Mouse (Mus musculus) liver, embryonic 15.5 days (tissue): Measurements from ENCODE around the gene Pik3ca. TPM values are rescaled to one million over a fixed set of nuclear protein-coding genes. Genes with fewer than 3 reads are reported as not detected.

Experiments
- ATAC-seq: fragments of 200-750 bp; cut with Nextera tagmentation; 2 replicates; pipeline ENCODE4 v1.8.0; 2017; ENCODE audit warnings: moderate number of reproducible peaks, mild to moderate bottlenecking, moderate library complexity; ENCODE audit not compliant: insufficient read depth
- H3K27ac ChIP-seq: fragments of 300-500 bp; sonication (generic); replicated peaks from 2 replicates; pipeline ENCODE4 v1.5.1; 2015; ENCODE audit warnings: mild to moderate bottlenecking, inconsistent platforms
- H3K27me3 ChIP-seq: fragments of 300-500 bp; sonication (generic); 2 replicates; pipeline ENCODE4 v1.6.1; 2015; ENCODE audit warnings: mild to moderate bottlenecking, inconsistent platforms
- H3K36me3 ChIP-seq: fragments of 300-500 bp; sonication (generic); replicated peaks from 2 replicates; pipeline ENCODE4 v1.6.1; 2015; ENCODE audit warnings: moderate library complexity, mild to moderate bottlenecking, inconsistent platforms
- H3K4me1 ChIP-seq: fragments of 300-500 bp; sonication (generic); replicated peaks from 2 replicates; pipeline ENCODE4 v1.6.1; 2015; ENCODE audit warnings: inconsistent platforms
- H3K4me2 ChIP-seq: fragments of 300-500 bp; sonication (generic); 2 replicates; pipeline ENCODE4 v1.6.1; 2015; ENCODE audit warnings: moderate library complexity, mild to moderate bottlenecking, inconsistent platforms
- H3K4me3 ChIP-seq: fragments of 300-500 bp; sonication (generic); replicated peaks from 2 replicates; pipeline ENCODE4 v1.5.1; 2015; ENCODE audit warnings: mild to moderate bottlenecking, inconsistent platforms
- H3K9ac ChIP-seq: fragments of 300-500 bp; sonication (generic); 2 replicates; pipeline ENCODE4 v1.6.1; 2015; ENCODE audit warnings: moderate library complexity, mild to moderate bottlenecking, inconsistent platforms
- H3K9me3 ChIP-seq: fragments of 300-500 bp; sonication (generic); replicated peaks from 2 replicates; pipeline ENCODE4 v1.6.1; 2016; ENCODE audit warnings: inconsistent platforms
- WGBS: fragments of 180-500 bp; shearing (Covaris S2); methylation state at CpG from one replicate; pipeline ENCODE4 v1.1.7; 2015; ENCODE audit warnings: mixed read lengths; ENCODE audit not compliant: insufficient replicate concordance; 5-methylcytosine and 5-hydroxymethylcytosine counted together
- polyA plus RNA-seq: library from polyadenylated mRNA; unstranded; fragments of >200 nt; fragmentation: Nextera tagmentation; extraction: Ambion mirVana; gene quantifications from 2 replicates; pipeline ENCODE4 v1.2.1, GENCODE M21; 2015

The Pik3ca gene
- polyA plus RNA-seq, 1 experiment from 2014 or later: 2.4 TPM

GRCm38 (mm10) chr3:32490076-32490927 is 92.8 kb downstream of the Pik3ca start:
- no peak overlapping the region for H3K4me2 ChIP-seq
- ATAC-seq: no peak
- H3K36me3 ChIP-seq: no peaks in the 10 kb centered on the region
- H3K4me3 ChIP-seq: no peak overlapping the region
- no peaks in the 10 kb centered on the region for H3K9me3 ChIP-seq
- H3K27me3 ChIP-seq: no peaks in the 10 kb centered on the region
- peaks cover 4% of the 10 kb centered on the region; the same call in 1 of the 2 replicates for H3K4me1 ChIP-seq
- no peak overlapping the region for H3K27ac ChIP-seq
- 63% methylated on average over 15 of the region's 15 CpGs for WGBS
- H3K9ac ChIP-seq: no peak overlapping the region

GRCm38 (mm10) chr3:32490928-32491315 is 93.5 kb downstream of the Pik3ca start:
- Histone ChIP-seq H3K27ac (no peak overlapping the region), H3K36me3 (no peaks in the 10 kb centered on the region), H3K9ac (no peak overlapping the region), H3K4me3 (no peak overlapping the region), H3K27me3 (no peaks in the 10 kb centered on the region), H3K4me2 (no peak overlapping the region), H3K9me3 (no peaks in the 10 kb centered on the region), H3K4me1 (peaks cover 4% of the 10 kb centered on the region; the same call in 1 of the 2 replicates)
- ATAC-seq: no peak

- WGBS: 59% methylated on average over 11 of the region's 11 CpGs
- Histone ChIP-seq H3K4me3 (no peak within 1 kb of the TSS), H3K27me3 (no peaks in the 10 kb centered on the region), H3K36me3 (no peaks in the 10 kb centered on the region), H3K4me1 (peaks cover 4% of the 10 kb centered on the region; the same call in 1 of the 2 replicates), H3K9ac (no peak within 1 kb of the TSS), H3K27ac (no peak within 1 kb of the TSS), H3K4me2 (no peak within 1 kb of the TSS), H3K9me3 (no peaks in the 10 kb centered on the region)
- ATAC-seq: no peak
Observed at GRCm38 (mm10) chr3:32492097-32493090, 94.9 kb downstream of the Pik3ca start, which contains the start of gene Kcnmb3. Gene Kcnmb3 (minus strand): TSS chr3:32492231.

- H3K9me3 ChIP-seq: no peaks in the 10 kb centered on the region
- WGBS: 65% methylated on average over 8 of the region's 8 CpGs
- no peak overlapping the region for H3K4me2 ChIP-seq
- H3K9ac ChIP-seq: no peak overlapping the region
- H3K4me1 ChIP-seq: peaks cover 4% of the 10 kb centered on the region; the same call in 1 of the 2 replicates
- no peaks in the 10 kb centered on the region for H3K27me3 ChIP-seq
- H3K4me3 ChIP-seq: no peak overlapping the region
- no peak for ATAC-seq
- H3K36me3 ChIP-seq: no peaks in the 10 kb centered on the region
- no peak overlapping the region for H3K27ac ChIP-seq
Observed at GRCm38 (mm10) chr3:32494387-32495087, 97.1 kb downstream of the Pik3ca start.

- Histone ChIP-seq H3K9me3 (no peaks in the 10 kb centered on the region), H3K36me3 (no peaks in the 10 kb centered on the region), H3K27me3 (no peaks in the 10 kb centered on the region), H3K9ac (no peak overlapping the region), H3K4me1 (peaks cover 4% of the 10 kb centered on the region; the same call in 1 of the 2 replicates), H3K4me2 (no peak overlapping the region), H3K27ac (no peak overlapping the region), H3K4me3 (no peak overlapping the region)
- WGBS: 46% methylated on average over 8 of the region's 8 CpGs
- no peak for ATAC-seq
Observed at GRCm38 (mm10) chr3:32495088-32495770, 97.8 kb downstream of the Pik3ca start.

GRCm38 (mm10) chr3:32495856-32496710 is 98.6 kb downstream of the Pik3ca start:
- Histone ChIP-seq H3K9me3 (no peaks in the 10 kb centered on the region), H3K4me2 (no peak overlapping the region), H3K27ac (no peak overlapping the region), H3K4me3 (no peak overlapping the region), H3K4me1 (peaks cover 4% of the 10 kb centered on the region; the same call in 1 of the 2 replicates), H3K36me3 (no peaks in the 10 kb centered on the region), H3K27me3 (no peaks in the 10 kb centered on the region), H3K9ac (no peak overlapping the region)
- no peak for ATAC-seq
- WGBS: 49% methylated on average over 8 of the region's 8 CpGs

- H3K36me3 ChIP-seq: no peaks in the 10 kb centered on the region
- H3K4me2 ChIP-seq: no peak overlapping the region
- H3K9me3 ChIP-seq: no peaks in the 10 kb centered on the region
- ATAC-seq: no peak
- peaks cover 4% of the 10 kb centered on the region; the same call in 1 of the 2 replicates for H3K4me1 ChIP-seq
- no peak overlapping the region for H3K27ac ChIP-seq
- WGBS: 77% methylated on average over 1 of the region's 1 CpGs
- H3K27me3 ChIP-seq: no peaks in the 10 kb centered on the region
- no peak overlapping the region for H3K4me3 ChIP-seq
- no peak overlapping the region for H3K9ac ChIP-seq
Observed at GRCm38 (mm10) chr3:32496711-32497070, 99.2 kb downstream of the Pik3ca start.

GRCm38 (mm10) chr3:32500346-32500745 is 102.9 kb downstream of the Pik3ca start:
- H3K4me3 ChIP-seq: no peak overlapping the region
- H3K4me2 ChIP-seq: no peak overlapping the region
- H3K9me3 ChIP-seq: no peaks in the 10 kb centered on the region
- no peak overlapping the region for H3K27ac ChIP-seq
- no peaks in the 10 kb centered on the region for H3K36me3 ChIP-seq
- WGBS: 67% methylated on average over 2 of the region's 2 CpGs
- no peak for ATAC-seq
- H3K27me3 ChIP-seq: no peaks in the 10 kb centered on the region
- H3K9ac ChIP-seq: no peak overlapping the region
- no peaks in the 10 kb centered on the region for H3K4me1 ChIP-seq

- WGBS: 33% methylated on average over 3 of the region's 3 CpGs
- no peak for ATAC-seq
- no peaks in the 10 kb centered on the region for H3K9me3 ChIP-seq
Observed at GRCm38 (mm10) chr3:32505841-32506240, 108.4 kb downstream of the Pik3ca start.

More at GRCm38 (mm10) chr3:32505841-32506240, 108.4 kb downstream of the Pik3ca start:
- Histone ChIP-seq H3K9ac (no peak overlapping the region), H3K4me3 (no peak overlapping the region), H3K36me3 (no peaks in the 10 kb centered on the region), H3K27ac (no peak overlapping the region), H3K4me2 (no peak overlapping the region), H3K27me3 (no peaks in the 10 kb centered on the region), H3K4me1 (peaks cover 20% of the 10 kb centered on the region)
